Mouse (Mus musculus): ENCODE results near the gene Acer1. TPM values are rescaled to one million over a fixed set of nuclear protein-coding genes. Genes with fewer than 3 reads are reported as not detected.

Gene Acer1
- polyA plus RNA-seq, 1 experiment from 2014 or later: not detected

- ATAC-seq (ENCODE audit: low read depth): no peak
- Histone ChIP-seq H3K27me3 (no peaks in the 10 kb centered on the region), H3K9me3 (no peaks in the 10 kb centered on the region), H3K36me3 (no peaks in the 10 kb centered on the region), H3K9ac (no peak overlapping the region), H3K4me2 (no peak overlapping the region), H3K27ac (replicated peaks) (no peak overlapping the region), H3K4me1 (replicated peaks) (no peaks in the 10 kb centered on the region), H3K4me3 (no peak overlapping the region)
- 86% methylated on average over 5 of the region's 5 CpGs for WGBS
Measured at GRCm38 (mm10) chr17:56962642-56963405, 19.1 kb downstream of the Acer1 start.

GRCm38 (mm10) chr17:56961880-56962279, 20.0 kb downstream of the Acer1 start:
- Histone ChIP-seq H3K4me2 (no peak overlapping the region), H3K36me3 (no peaks in the 10 kb centered on the region), H3K9ac (no peak overlapping the region), H3K27ac (replicated peaks) (no peak overlapping the region), H3K4me3 (no peak overlapping the region), H3K27me3 (no peaks in the 10 kb centered on the region), H3K9me3 (no peaks in the 10 kb centered on the region), H3K4me1 (replicated peaks) (no peaks in the 10 kb centered on the region)
- 88% methylated on average over 4 of the region's 4 CpGs for WGBS
- ATAC-seq (ENCODE audit: low read depth): no peak

GRCm38 (mm10) chr17:56958667-56959066, 23.3 kb downstream of the Acer1 start:
- Histone ChIP-seq H3K36me3 (no peaks in the 10 kb centered on the region), H3K27ac (replicated peaks) (no peak overlapping the region), H3K9me3 (no peaks in the 10 kb centered on the region), H3K4me2 (no peak overlapping the region), H3K4me1 (replicated peaks) (no peaks in the 10 kb centered on the region), H3K9ac (no peak overlapping the region), H3K27me3 (no peaks in the 10 kb centered on the region), H3K4me3 (no peak overlapping the region)
- no peak for ATAC-seq (ENCODE audit: low read depth)
- 85% methylated on average over 4 of the region's 4 CpGs for WGBS

GRCm38 (mm10) chr17:56957763-56958429, 24.0 kb downstream of the Acer1 start:
- no peak overlapping the region for H3K4me3 ChIP-seq
- H3K9ac ChIP-seq: no peak overlapping the region
- WGBS: 29% methylated on average over 11 of the region's 11 CpGs
- H3K4me1 ChIP-seq (replicated peaks): no peaks in the 10 kb centered on the region
- no peaks in the 10 kb centered on the region for H3K36me3 ChIP-seq
- ATAC-seq (ENCODE audit: low read depth): no peak
- H3K4me2 ChIP-seq: no peak overlapping the region
- no peaks in the 10 kb centered on the region for H3K9me3 ChIP-seq
- H3K27me3 ChIP-seq: no peaks in the 10 kb centered on the region
- H3K27ac ChIP-seq (replicated peaks): no peak overlapping the region

- WGBS: 85% methylated on average over 7 of the region's 7 CpGs
- no peak overlapping the region for H3K4me3 ChIP-seq
- H3K27me3 ChIP-seq: no peaks in the 10 kb centered on the region
- ATAC-seq (ENCODE audit: low read depth): no peak
- no peak overlapping the region for H3K4me2 ChIP-seq
- no peaks in the 10 kb centered on the region for H3K9me3 ChIP-seq
- H3K36me3 ChIP-seq: no peaks in the 10 kb centered on the region
- no peak overlapping the region for H3K9ac ChIP-seq
- no peak overlapping the region for H3K27ac ChIP-seq (replicated peaks)
- H3K4me1 ChIP-seq (replicated peaks): no peaks in the 10 kb centered on the region
Measured at GRCm38 (mm10) chr17:56954871-56955270, 27.1 kb downstream of the Acer1 start.

- Histone ChIP-seq H3K27ac (replicated peaks) (no peak overlapping the region), H3K4me1 (replicated peaks) (no peaks in the 10 kb centered on the region), H3K9me3 (no peaks in the 10 kb centered on the region), H3K9ac (no peak overlapping the region), H3K4me2 (no peak overlapping the region), H3K4me3 (no peak overlapping the region), H3K27me3 (no peaks in the 10 kb centered on the region), H3K36me3 (no peaks in the 10 kb centered on the region)
- ATAC-seq (ENCODE audit: low read depth): no peak
- 96% methylated on average over 1 of the region's 1 CpGs for WGBS
Measured at GRCm38 (mm10) chr17:56952639-56953038, 29.3 kb downstream of the Acer1 start.

- Histone ChIP-seq H3K9me3 (no peaks in the 10 kb centered on the region), H3K36me3 (no peaks in the 10 kb centered on the region), H3K4me2 (no peak overlapping the region), H3K27me3 (no peaks in the 10 kb centered on the region), H3K9ac (no peak overlapping the region), H3K4me1 (replicated peaks) (no peaks in the 10 kb centered on the region), H3K27ac (replicated peaks) (no peak overlapping the region), H3K4me3 (no peak overlapping the region)
- ATAC-seq (ENCODE audit: low read depth): no peak
- WGBS: 13% methylated on average over 3 of the region's 3 CpGs
Measured at GRCm38 (mm10) chr17:56950915-56951314, 31.0 kb downstream of the Acer1 start.

GRCm38 (mm10) chr17:56938751-56939150, 43.2 kb downstream of the Acer1 start:
- Histone ChIP-seq H3K4me2 (no peak overlapping the region), H3K36me3 (no peaks in the 10 kb centered on the region), H3K27me3 (0 out of 2 replicates have a peak, but pooled peaks cover 4% of the 10 kb centered on the region), H3K9ac (no peak overlapping the region), H3K4me3 (no peak overlapping the region), H3K4me1 (replicated peaks) (peaks cover 14% of the 10 kb centered on the region), H3K9me3 (peaks cover 8% of the 10 kb centered on the region; the same call in 1 of the 2 replicates), H3K27ac (replicated peaks) (no peak overlapping the region)
- no peak for ATAC-seq (ENCODE audit: low read depth)
- WGBS: 90% methylated on average over 4 of the region's 4 CpGs

- 0 out of 2 replicates have a peak, but pooled peaks cover 4% of the 10 kb centered on the region for H3K27me3 ChIP-seq
- H3K4me1 ChIP-seq (replicated peaks): peaks cover 34% of the 10 kb centered on the region
- H3K9me3 ChIP-seq: 0 out of 2 replicates have a peak, but pooled peaks cover 4% of the 10 kb centered on the region
- WGBS: 90% methylated on average over 7 of the region's 7 CpGs
- no peak overlapping the region for H3K27ac ChIP-seq (replicated peaks)
- no peak overlapping the region for H3K4me3 ChIP-seq
- H3K4me2 ChIP-seq: no peak overlapping the region
- 0 out of 2 replicates have a peak, but pooled peaks cover 4% of the 10 kb centered on the region for H3K36me3 ChIP-seq
- ATAC-seq (ENCODE audit: low read depth): no peak
- no peak overlapping the region for H3K9ac ChIP-seq
Measured at GRCm38 (mm10) chr17:56936731-56937130, 45.2 kb downstream of the Acer1 start.

GRCm38 (mm10) chr17:56935363-56936131, 46.4 kb downstream of the Acer1 start, which contains the start of gene Mllt1:
Gene Mllt1, minus strand, starts transcription at chr17:56935415.
- WGBS: 4% methylated on average over 63 of the region's 76 CpGs
- ATAC-seq (ENCODE audit: low read depth): peak; percentile 98
- 0 out of 2 replicates have a peak, but pooled peaks cover 4% of the 10 kb centered on the region for H3K36me3 ChIP-seq

GRCm38 (mm10) chr17:56934545-56935330, 47.2 kb downstream of the Acer1 start:
- 2% methylated on average over 24 of the region's 45 CpGs for WGBS
- H3K4me2 ChIP-seq: peak overlapping the region; percentile 95
- peak overlapping the region; percentile 86 for H3K27ac ChIP-seq (replicated peaks)
- H3K9ac ChIP-seq: peak overlapping the region; percentile 98
- peaks cover 54% of the 10 kb centered on the region for H3K4me1 ChIP-seq (replicated peaks)
- 0 out of 2 replicates have a peak, but pooled peaks cover 4% of the 10 kb centered on the region for H3K27me3 ChIP-seq
- H3K36me3 ChIP-seq: 0 out of 2 replicates have a peak, but pooled peaks cover 4% of the 10 kb centered on the region
- peak overlapping the region; percentile 95 for H3K4me3 ChIP-seq
- H3K9me3 ChIP-seq: no peaks in the 10 kb centered on the region
- peak; percentile 60 for ATAC-seq (ENCODE audit: low read depth)

More at GRCm38 (mm10) chr17:56935363-56936131, 46.4 kb downstream of the Acer1 start, which contains the start of gene Mllt1:
- Histone ChIP-seq H3K9me3 (no peaks in the 10 kb centered on the region), H3K4me3 (peak within 1 kb of the TSS; percentile 95), H3K27me3 (0 out of 2 replicates have a peak, but pooled peaks cover 4% of the 10 kb centered on the region), H3K4me2 (peak within 1 kb of the TSS; percentile 95), H3K4me1 (replicated peaks) (peaks cover 46% of the 10 kb centered on the region), H3K27ac (replicated peaks) (peak within 1 kb of the TSS; percentile 86), H3K9ac (peak within 1 kb of the TSS; percentile 98)
